Mouse (Mus musculus): ENCODE measurements around the gene Cend1. TPM values are rescaled to one million over a fixed set of nuclear protein-coding genes. Genes with fewer than 3 reads are reported as not detected.

Cend1 gene
- polyA plus RNA-seq, 1 experiment: 4.9 TPM

- no peak overlapping the region for H3K4me3 ChIP-seq (ENCODE audit: insufficient read depth, low read length)
- H3K27ac ChIP-seq (ENCODE audit: insufficient read depth, low read length): peak overlapping the region; percentile 63
- TF ChIP-seq CTCF (IDR thresholded peaks at IDR 0.05; ENCODE audit: borderline replicate concordance, insufficient read depth, low read length): no peak
- peak; percentile 59 for TF ChIP-seq POLR2A (IDR thresholded peaks at IDR 0.05; ENCODE audit: low read depth, low read length)
- H3K4me1 ChIP-seq (ENCODE audit: control insufficient read depth, insufficient read depth, low read length): peaks cover 13% of the 10 kb centered on the region; the same call in 1 of the 2 replicates
Measured at GRCm38 (mm10) chr7:141466045-141466394, 36.7 kb upstream of the Cend1 start.

GRCm38 (mm10) chr7:141465388-141466044, 36.2 kb upstream of the Cend1 start:
- TF ChIP-seq CTCF (IDR thresholded peaks at IDR 0.05; ENCODE audit: borderline replicate concordance, insufficient read depth, low read length) (no peak), POLR2A (IDR thresholded peaks at IDR 0.05; ENCODE audit: low read depth, low read length) (no peak)
- H3K4me3 ChIP-seq (ENCODE audit: insufficient read depth, low read length): no peak overlapping the region
- H3K27ac ChIP-seq (ENCODE audit: insufficient read depth, low read length): peak overlapping the region; percentile 63
- peaks cover 13% of the 10 kb centered on the region; the same call in 1 of the 2 replicates for H3K4me1 ChIP-seq (ENCODE audit: control insufficient read depth, insufficient read depth, low read length)

- Histone ChIP-seq H3K4me3 (ENCODE audit: insufficient read depth, low read length) (no peak overlapping the region), H3K4me1 (ENCODE audit: control insufficient read depth, insufficient read depth, low read length) (peaks cover 13% of the 10 kb centered on the region; the same call in 1 of the 2 replicates), H3K27ac (ENCODE audit: insufficient read depth, low read length) (no peak overlapping the region)
- TF ChIP-seq POLR2A (IDR thresholded peaks at IDR 0.05; ENCODE audit: low read depth, low read length) (no peak), CTCF (IDR thresholded peaks at IDR 0.05; ENCODE audit: borderline replicate concordance, insufficient read depth, low read length) (no peak)
Measured at GRCm38 (mm10) chr7:141464603-141465201, 35.4 kb upstream of the Cend1 start.

GRCm38 (mm10) chr7:141463824-141464602, 34.7 kb upstream of the Cend1 start:
- H3K27ac ChIP-seq (ENCODE audit: insufficient read depth, low read length): no peak overlapping the region
- peaks cover 13% of the 10 kb centered on the region; the same call in 1 of the 2 replicates for H3K4me1 ChIP-seq (ENCODE audit: control insufficient read depth, insufficient read depth, low read length)
- TF ChIP-seq CTCF (IDR thresholded peaks at IDR 0.05; ENCODE audit: borderline replicate concordance, insufficient read depth, low read length) (no peak), POLR2A (IDR thresholded peaks at IDR 0.05; ENCODE audit: low read depth, low read length) (no peak)
- H3K4me3 ChIP-seq (ENCODE audit: insufficient read depth, low read length): no peak overlapping the region

GRCm38 (mm10) chr7:141462333-141462821, 33.1 kb upstream of the Cend1 start:
- peaks cover 13% of the 10 kb centered on the region; the same call in 1 of the 2 replicates for H3K4me1 ChIP-seq (ENCODE audit: control insufficient read depth, insufficient read depth, low read length)
- TF ChIP-seq CTCF (IDR thresholded peaks at IDR 0.05; ENCODE audit: borderline replicate concordance, insufficient read depth, low read length) (no peak), POLR2A (IDR thresholded peaks at IDR 0.05; ENCODE audit: low read depth, low read length) (no peak)
- no peak overlapping the region for H3K27ac ChIP-seq (ENCODE audit: insufficient read depth, low read length)
- no peak overlapping the region for H3K4me3 ChIP-seq (ENCODE audit: insufficient read depth, low read length)

- H3K4me3 ChIP-seq (ENCODE audit: insufficient read depth, low read length): peak overlapping the region; percentile 33
- H3K27ac ChIP-seq (ENCODE audit: insufficient read depth, low read length): no peak overlapping the region
- TF ChIP-seq POLR2A (IDR thresholded peaks at IDR 0.05; ENCODE audit: low read depth, low read length) (no peak), CTCF (IDR thresholded peaks at IDR 0.05; ENCODE audit: borderline replicate concordance, insufficient read depth, low read length) (no peak)
- H3K4me1 ChIP-seq (ENCODE audit: control insufficient read depth, insufficient read depth, low read length): peaks cover 11% of the 10 kb centered on the region; the same call in 1 of the 2 replicates
Measured at GRCm38 (mm10) chr7:141461521-141462332, 32.4 kb upstream of the Cend1 start.

- TF ChIP-seq CTCF (IDR thresholded peaks at IDR 0.05; ENCODE audit: borderline replicate concordance, insufficient read depth, low read length): no peak
- no peak for TF ChIP-seq POLR2A (IDR thresholded peaks at IDR 0.05; ENCODE audit: low read depth, low read length)
- no peak within 1 kb of the TSS for H3K27ac ChIP-seq (ENCODE audit: insufficient read depth, low read length)
- peak within 1 kb of the TSS; percentile 33 for H3K4me3 ChIP-seq (ENCODE audit: insufficient read depth, low read length)
- peaks cover 9% of the 10 kb centered on the region; the same call in 1 of the 2 replicates for H3K4me1 ChIP-seq (ENCODE audit: control insufficient read depth, insufficient read depth, low read length)
Measured at GRCm38 (mm10) chr7:141460391-141461113, 31.3 kb upstream of the Cend1 start, which contains the start of gene Cracr2b. Gene Cracr2b, plus strand, starts transcription at chr7:141461094.

- H3K4me1 ChIP-seq (ENCODE audit: control insufficient read depth, insufficient read depth, low read length): 0 out of 2 replicates have a peak, but pooled peaks cover 7% of the 10 kb centered on the region
- no peak for TF ChIP-seq CTCF (IDR thresholded peaks at IDR 0.05; ENCODE audit: borderline replicate concordance, insufficient read depth, low read length)
- TF ChIP-seq POLR2A (IDR thresholded peaks at IDR 0.05; ENCODE audit: low read depth, low read length): no peak
- H3K27ac ChIP-seq (ENCODE audit: insufficient read depth, low read length): no peak overlapping the region
- no peak overlapping the region for H3K4me3 ChIP-seq (ENCODE audit: insufficient read depth, low read length)
Measured at GRCm38 (mm10) chr7:141460001-141460390, 30.7 kb upstream of the Cend1 start.
